Mouse (Mus musculus) adrenal gland, postnatal 14 days (tissue): ENCODE data around the gene Ddhd1. TPM values are rescaled to one million over a fixed set of nuclear protein-coding genes. Genes with fewer than 3 reads are reported as not detected.
A peak's percentile ranks its signal among the peaks of the same experiment; 100 is the strongest.

Experiments used
- DNase-seq: peaks from one replicate; pipeline ENCODE4 v3.0.0; 2021; ENCODE audit warnings: mixed read lengths
- long read RNA-seq, 2 experiments: library from polyadenylated mRNA; stranded (forward); transcript quantifications; one replicate each; pipeline ENCODE4 v2.0.0; 2021
- total RNA-seq: library from RNA; stranded (reverse); gene quantifications from 2 replicates; pipeline ENCODE4 v1.2.3, GENCODE M21; 2021

Gene Ddhd1
- 24.9 and 31.1 TPM in 2 replicates for total RNA-seq
- long read RNA-seq, experiment 1, full-length matches to known transcripts = 12 of 19 reads
- long read RNA-seq, experiment 1, partial matches to known transcripts = 2 of 19 reads
- long read RNA-seq, experiment 1, other reads (novel, unspliced or antisense) = 5 of 19 reads
- long read RNA-seq, experiment 2, full-length matches to known transcripts = 10 of 20 reads
- long read RNA-seq, experiment 2, partial matches to known transcripts = 3 of 20 reads
- long read RNA-seq, experiment 2, other reads (novel, unspliced or antisense) = 7 of 20 reads

GRCm38 (mm10) chr14:45657641-45658611, at the start of gene Ddhd1:
Ddhd1 (minus strand) TSS chr14:45658143.
- DNase-seq = peak; percentile 92

- no peak for DNase-seq
These were observed 49.4 kb upstream of the Ddhd1 start for GRCm38 (mm10) chr14:45707176-45707910.

GRCm38 (mm10) chr14:45700031-45700572, 42.2 kb upstream of the Ddhd1 start:
- no peak for DNase-seq

- no peak for DNase-seq
These were observed 40.9 kb upstream of the Ddhd1 start for GRCm38 (mm10) chr14:45698867-45699266.

GRCm38 (mm10) chr14:45696098-45696497, 38.2 kb upstream of the Ddhd1 start:
- DNase-seq = no peak

- no peak for DNase-seq
These were observed 35.9 kb upstream of the Ddhd1 start for GRCm38 (mm10) chr14:45693891-45694290.

- DNase-seq = peak; percentile 63
These were observed 32.7 kb upstream of the Ddhd1 start for GRCm38 (mm10) chr14:45690520-45691246.

- DNase-seq = no peak
These were observed 27.4 kb upstream of the Ddhd1 start for GRCm38 (mm10) chr14:45685313-45685712.

GRCm38 (mm10) chr14:45676722-45677121, 18.8 kb upstream of the Ddhd1 start:
- no peak for DNase-seq

- DNase-seq = peak; percentile 55
These were observed 10.4 kb upstream of the Ddhd1 start for GRCm38 (mm10) chr14:45668325-45668724.

GRCm38 (mm10) chr14:45667231-45667630, 9.3 kb upstream of the Ddhd1 start:
- DNase-seq = peak; percentile 28

- no peak for DNase-seq
These were observed 3.6 kb upstream of the Ddhd1 start for GRCm38 (mm10) chr14:45661575-45661974.

GRCm38 (mm10) chr14:45660315-45660714, 2.4 kb upstream of the Ddhd1 start:
- DNase-seq = no peak

GRCm38 (mm10) chr14:45656831-45657640, 907 bp downstream of the Ddhd1 start:
- DNase-seq = peak; percentile 75

GRCm38 (mm10) chr14:45654876-45655416, 3.0 kb downstream of the Ddhd1 start:
- no peak for DNase-seq

- no peak for DNase-seq
These were observed 4.2 kb downstream of the Ddhd1 start for GRCm38 (mm10) chr14:45653756-45654155.

- DNase-seq = no peak
These were observed 8.7 kb downstream of the Ddhd1 start for GRCm38 (mm10) chr14:45648999-45649818.

- no peak for DNase-seq
These were observed 9.8 kb downstream of the Ddhd1 start for GRCm38 (mm10) chr14:45648144-45648543.

GRCm38 (mm10) chr14:45647632-45648031, 10.3 kb downstream of the Ddhd1 start:
- DNase-seq = no peak
